Mouse (Mus musculus) forebrain, embryonic 14.5 days (tissue): Measurements from ENCODE around the gene Stx16. TPM values are rescaled to one million over a fixed set of nuclear protein-coding genes. Genes with fewer than 3 reads are reported as not detected.
A peak's percentile ranks its signal among the peaks of the same experiment; 100 is the strongest.

Experiments used
- ATAC-seq: fragments of 200-750 bp; cut with Nextera tagmentation; 2 replicates; pipeline ENCODE4 v1.8.0; 2017; ENCODE audit warnings: mild to moderate bottlenecking, moderate library complexity
- DNase-seq: peaks from one replicate; pipeline ENCODE4 v3.0.0-alpha.2; 2015; ENCODE audit warnings: low spot score
- H3K27ac ChIP-seq: fragments of 300-500 bp; sonication (generic); 2 replicates; pipeline ENCODE4 v1.5.1; 2014; ENCODE audit warnings: low read depth, mild to moderate bottlenecking, control low read depth, low read length, moderate library complexity
- H3K27me3 ChIP-seq: fragments of 300-500 bp; sonication (generic); replicated peaks from 2 replicates; pipeline ENCODE4 v1.6.1; 2014; ENCODE audit warnings: low read length, control low read depth, mixed read lengths; ENCODE audit not compliant: control insufficient read depth, insufficient read depth
- H3K36me3 ChIP-seq: fragments of 300-500 bp; sonication (generic); 2 replicates; pipeline ENCODE4 v1.6.1; 2014; ENCODE audit warnings: low read length, control low read depth; ENCODE audit not compliant: control insufficient read depth, insufficient read depth
- H3K4me1 ChIP-seq: fragments of 300-500 bp; sonication (generic); 2 replicates; pipeline ENCODE4 v1.6.1; 2014; ENCODE audit warnings: antibody characterized with exemption, low read length, control low read depth; ENCODE audit not compliant: control insufficient read depth, insufficient read depth
- H3K4me2 ChIP-seq: fragments of 300-500 bp; sonication (generic); 2 replicates; pipeline ENCODE4 v1.6.1; 2014; ENCODE audit warnings: mild to moderate bottlenecking, control low read depth, low read length
- H3K4me3 ChIP-seq: fragments of 300-500 bp; sonication (generic); 2 replicates; pipeline ENCODE4 v1.5.1; 2014; ENCODE audit warnings: low read depth, low read length, control low read depth
- H3K9ac ChIP-seq: fragments of 300-500 bp; sonication (generic); 2 replicates; pipeline ENCODE4 v1.6.1; 2014; ENCODE audit warnings: mild to moderate bottlenecking, low read length, control low read depth, moderate library complexity
- H3K9me3 ChIP-seq: fragments of 300-500 bp; sonication (generic); replicated peaks from 2 replicates; pipeline ENCODE4 v1.6.1; 2016; ENCODE audit warnings: low read length, control low read depth, mixed read lengths; ENCODE audit not compliant: control insufficient read depth
- WGBS: fragments of 180-500 bp; shearing (Covaris S2); extraction: QIAGEN DNeasy Blood & Tissue Kit; methylation state at CpG from one replicate; pipeline ENCODE4 v1.1.7; 2014; 5-methylcytosine and 5-hydroxymethylcytosine counted together
- polyA plus RNA-seq: library from polyadenylated mRNA; unstranded; fragments of >200 nt; fragmentation: Nextera tagmentation; extraction: Ambion mirVana; gene quantifications from 2 replicates; pipeline ENCODE4 v1.2.1, GENCODE M21; 2014

Gene Stx16
- 9.1 and 9.2 TPM in 2 replicates for polyA plus RNA-seq

- no peaks in the 10 kb centered on the region for H3K9me3 ChIP-seq
- H3K9ac ChIP-seq = peak within 1 kb of the TSS; percentile 73
- H3K36me3 ChIP-seq = no peaks in the 10 kb centered on the region
- H3K4me3 ChIP-seq = peak within 1 kb of the TSS; percentile 53
- peak within 1 kb of the TSS; percentile 88 for H3K4me2 ChIP-seq
- ATAC-seq (peak; percentile 91), DNase-seq (peak; percentile 91)
- WGBS = under 1% methylated on average over 32 of the region's 32 CpGs
- H3K27me3 ChIP-seq = no peaks in the 10 kb centered on the region
- H3K4me1 ChIP-seq = peaks cover 16% of the 10 kb centered on the region
- peak within 1 kb of the TSS; percentile 80 for H3K27ac ChIP-seq
Observed at GRCm38 (mm10) chr2:174075673-174076432, at the start of gene Stx16. TSS of gene Stx16 (plus strand) at chr2:174076308.

- ATAC-seq = no peak
- no peak overlapping the region for H3K27ac ChIP-seq
- H3K36me3 ChIP-seq = no peaks in the 10 kb centered on the region
- 85% methylated on average over 4 of the region's 4 CpGs for WGBS
- H3K27me3 ChIP-seq = no peaks in the 10 kb centered on the region
- H3K4me3 ChIP-seq = no peak overlapping the region
- no peaks in the 10 kb centered on the region for H3K9me3 ChIP-seq
- H3K4me2 ChIP-seq = no peak overlapping the region
- no peak overlapping the region for H3K9ac ChIP-seq
- no peaks in the 10 kb centered on the region for H3K4me1 ChIP-seq
- DNase-seq = no peak
Observed at GRCm38 (mm10) chr2:174026406-174026805, 49.7 kb upstream of the Stx16 start.

GRCm38 (mm10) chr2:174033257-174033800, 42.8 kb upstream of the Stx16 start:
- no peak overlapping the region for H3K4me3 ChIP-seq
- H3K9me3 ChIP-seq = no peaks in the 10 kb centered on the region
- no peaks in the 10 kb centered on the region for H3K27me3 ChIP-seq
- H3K36me3 ChIP-seq = no peaks in the 10 kb centered on the region
- H3K27ac ChIP-seq = no peak overlapping the region
- no peak for ATAC-seq
- H3K9ac ChIP-seq = no peak overlapping the region
- 66% methylated on average over 9 of the region's 9 CpGs for WGBS
- no peaks in the 10 kb centered on the region for H3K4me1 ChIP-seq
- DNase-seq = no peak
- no peak overlapping the region for H3K4me2 ChIP-seq

- Histone ChIP-seq H3K9ac (no peak overlapping the region), H3K27me3 (no peaks in the 10 kb centered on the region)
- 94% methylated on average over 2 of the region's 2 CpGs for WGBS
Observed at GRCm38 (mm10) chr2:174047656-174048055, 28.5 kb upstream of the Stx16 start.

GRCm38 (mm10) chr2:174049481-174050338, 26.4 kb upstream of the Stx16 start:
- H3K27ac ChIP-seq = no peak overlapping the region
- DNase-seq = peak; percentile 29
- WGBS = 23% methylated on average over 4 of the region's 4 CpGs

More at GRCm38 (mm10) chr2:174047656-174048055, 28.5 kb upstream of the Stx16 start:
- Histone ChIP-seq H3K4me2 (no peak overlapping the region), H3K4me3 (no peak overlapping the region), H3K4me1 (no peaks in the 10 kb centered on the region), H3K36me3 (no peaks in the 10 kb centered on the region), H3K9me3 (no peaks in the 10 kb centered on the region), H3K27ac (no peak overlapping the region)
- no peak for ATAC-seq
- DNase-seq = no peak

GRCm38 (mm10) chr2:174050339-174050685, 25.8 kb upstream of the Stx16 start:
- no peaks in the 10 kb centered on the region for H3K4me1 ChIP-seq
- H3K4me3 ChIP-seq = no peak overlapping the region
- no peak overlapping the region for H3K4me2 ChIP-seq
- ATAC-seq (no peak), DNase-seq (no peak)
- no peak overlapping the region for H3K9ac ChIP-seq
- no peaks in the 10 kb centered on the region for H3K36me3 ChIP-seq
- H3K27me3 ChIP-seq = no peaks in the 10 kb centered on the region
- no peaks in the 10 kb centered on the region for H3K9me3 ChIP-seq
- 54% methylated on average over 3 of the region's 3 CpGs for WGBS
- no peak overlapping the region for H3K27ac ChIP-seq

More at GRCm38 (mm10) chr2:174049481-174050338, 26.4 kb upstream of the Stx16 start:
- ATAC-seq = peak; percentile 67; the same call in 1 of the 2 replicates
- no peak overlapping the region for H3K9ac ChIP-seq
- H3K4me2 ChIP-seq = no peak overlapping the region
- H3K27me3 ChIP-seq = no peaks in the 10 kb centered on the region
- H3K9me3 ChIP-seq = no peaks in the 10 kb centered on the region
- H3K4me1 ChIP-seq = no peaks in the 10 kb centered on the region
- H3K36me3 ChIP-seq = no peaks in the 10 kb centered on the region
- H3K4me3 ChIP-seq = no peak overlapping the region

- peak; percentile 13 for DNase-seq
- no peaks in the 10 kb centered on the region for H3K27me3 ChIP-seq
- H3K9me3 ChIP-seq = no peaks in the 10 kb centered on the region
- H3K4me3 ChIP-seq = no peak overlapping the region
- H3K36me3 ChIP-seq = no peaks in the 10 kb centered on the region
- no peaks in the 10 kb centered on the region for H3K4me1 ChIP-seq
- ATAC-seq = no peak
- H3K4me2 ChIP-seq = no peak overlapping the region
- no peak overlapping the region for H3K27ac ChIP-seq
- no peak overlapping the region for H3K9ac ChIP-seq
- WGBS = 25% methylated on average over 10 of the region's 10 CpGs
Observed at GRCm38 (mm10) chr2:174051081-174051481, 25.0 kb upstream of the Stx16 start.

GRCm38 (mm10) chr2:174054496-174054895, 21.6 kb upstream of the Stx16 start:
- no peak overlapping the region for H3K4me2 ChIP-seq
- no peaks in the 10 kb centered on the region for H3K4me1 ChIP-seq
- no peak overlapping the region for H3K4me3 ChIP-seq
- 97% methylated on average over 3 of the region's 3 CpGs for WGBS
- H3K36me3 ChIP-seq = no peaks in the 10 kb centered on the region
- H3K27ac ChIP-seq = no peak overlapping the region
- H3K27me3 ChIP-seq = no peaks in the 10 kb centered on the region
- no peak for DNase-seq
- H3K9me3 ChIP-seq = no peaks in the 10 kb centered on the region
- no peak for ATAC-seq
- H3K9ac ChIP-seq = no peak overlapping the region
